Mouse (Mus musculus) neural tube, embryonic 10.5 days (tissue): ENCODE measurements around the gene Rbm31y.
"Not testable (repeated sequence)": the region's sequence is repeated elsewhere in the genome, so short reads cannot be mapped to it uniquely, and the experiment has no call there.

Source experiments
- DNase-seq: peaks from one replicate; pipeline ENCODE4 v3.0.0-alpha.2; 2017; ENCODE audit warnings: low spot score; ENCODE audit errors: extremely low spot score

Rbm31y gene

GRCm38 (mm10) chrY:17400461-17400860, at the start of gene Rbm31y:
Gene Rbm31y (plus strand): TSS chrY:17400761.
- DNase-seq, result not testable (repeated sequence)
